Mouse (Mus musculus): ENCODE measurements around the gene Lypd6b.

Lypd6b gene

DNA sequence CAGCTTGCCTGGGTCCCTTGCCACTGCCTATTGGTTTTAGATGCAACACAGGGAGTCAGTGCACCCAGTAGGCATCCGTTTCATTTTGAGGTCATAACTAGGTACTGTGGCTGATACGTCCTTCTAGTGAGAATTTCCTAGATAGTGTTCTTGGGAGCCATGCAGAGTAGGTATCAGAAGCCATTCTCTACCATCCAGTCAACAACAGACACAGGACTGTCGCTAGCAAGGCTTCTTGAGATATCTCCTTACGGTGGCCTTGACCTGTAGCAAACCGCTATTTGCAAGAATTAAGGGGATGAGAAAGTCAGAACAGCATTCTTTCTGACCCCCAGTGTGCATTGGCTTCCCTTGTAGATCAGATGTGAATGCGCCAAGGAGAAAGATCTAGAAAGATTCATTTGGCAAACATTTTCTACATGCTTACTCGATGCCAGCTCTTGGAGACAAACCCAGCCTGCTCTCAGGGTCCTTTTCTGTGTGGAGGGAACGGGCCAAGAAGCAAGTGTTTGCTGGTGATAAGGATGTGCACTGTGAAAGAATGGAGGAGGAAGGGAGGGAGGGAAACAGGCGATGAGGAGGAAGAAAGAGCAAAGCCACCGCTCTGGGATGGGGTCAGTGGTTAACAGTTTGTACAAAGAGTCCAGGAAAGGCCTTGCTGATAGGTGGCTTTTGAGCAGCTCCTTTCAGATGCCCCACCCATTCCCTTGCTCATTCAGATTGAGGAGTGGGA lies 82.5 kb downstream of the Lypd6b start:
- TF ChIP-seq CTCF (conservative IDR thresholded peaks at IDR 0.05; ENCODE audit: low read length) (no peak), POU5F1 (IDR thresholded peaks at IDR 0.05; ENCODE audit: borderline replicate concordance, low read length) (no peak), NANOG (IDR thresholded peaks at IDR 0.05; ENCODE audit: borderline replicate concordance, low read length) (no peak)
- H3K4me3 ChIP-seq (replicated peaks; ENCODE audit: low read length): no peak overlapping the region
- peaks cover 3% of the 10 kb centered on the region; the same call in 1 of the 2 replicates for H3K9me3 ChIP-seq (ENCODE audit: low read length)

DNA sequence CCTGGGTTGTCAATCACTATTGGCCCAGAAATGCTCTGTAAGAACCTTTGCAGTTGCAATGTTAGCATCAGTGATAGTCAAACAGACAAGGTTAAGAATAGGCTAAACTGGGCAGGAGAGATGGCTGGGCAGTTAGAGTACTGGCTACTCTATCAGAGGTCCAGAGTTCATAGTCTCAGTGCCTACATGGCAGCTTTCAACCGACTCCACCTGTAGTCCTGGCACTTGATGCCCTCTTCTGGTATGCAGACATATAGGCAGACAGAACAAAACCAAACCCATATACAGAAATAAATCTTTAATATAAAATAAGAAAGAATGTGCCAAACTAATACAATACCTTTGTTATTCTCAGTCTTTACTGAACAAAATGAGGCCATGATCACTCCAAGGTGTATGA lies 83.5 kb downstream of the Lypd6b start:
- no peak for TF ChIP-seq NANOG (IDR thresholded peaks at IDR 0.05; ENCODE audit: borderline replicate concordance, low read length)
- no peak for TF ChIP-seq POU5F1 (IDR thresholded peaks at IDR 0.05; ENCODE audit: borderline replicate concordance, low read length)
- TF ChIP-seq CTCF (conservative IDR thresholded peaks at IDR 0.05; ENCODE audit: low read length): no peak

More for the DNA sequence above, 82.5 kb downstream of the Lypd6b start:
- Histone ChIP-seq H3K27me3 (ENCODE audit: insufficient read depth, low read length) (no peaks in the 10 kb centered on the region), H3K4me1 (replicated peaks; ENCODE audit: low read depth, low read length) (0 out of 2 replicates have a peak, but pooled peaks cover 3% of the 10 kb centered on the region), H3K36me3 (ENCODE audit: insufficient read depth, low read length) (no peaks in the 10 kb centered on the region)

DNA sequence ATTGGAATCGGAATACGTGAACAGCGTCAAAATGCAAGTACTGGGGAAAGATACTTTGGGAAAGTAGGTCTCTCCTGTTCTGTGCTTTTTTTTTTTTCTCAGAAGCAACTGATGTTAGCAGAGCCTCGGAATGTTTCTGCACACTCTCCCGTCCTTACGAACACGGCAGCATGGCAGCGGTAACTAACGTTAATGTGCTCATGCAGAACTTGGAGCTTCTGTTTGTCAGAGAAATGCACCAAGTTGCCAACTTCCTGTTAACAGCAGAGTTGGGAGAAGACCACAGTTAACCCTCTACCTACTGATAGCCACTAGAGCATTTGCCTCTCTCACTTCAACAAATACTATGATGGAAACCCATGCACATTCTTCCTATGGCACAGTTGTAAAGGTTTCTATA lies 93.0 kb downstream of the Lypd6b start:
- Histone ChIP-seq H3K4me3 (replicated peaks; ENCODE audit: low read length) (no peak overlapping the region), H3K36me3 (ENCODE audit: insufficient read depth, low read length) (no peaks in the 10 kb centered on the region), H3K9me3 (ENCODE audit: low read length) (no peaks in the 10 kb centered on the region), H3K27me3 (ENCODE audit: insufficient read depth, low read length) (no peaks in the 10 kb centered on the region), H3K4me1 (replicated peaks; ENCODE audit: low read depth, low read length) (peaks cover 34% of the 10 kb centered on the region)
- no peak for TF ChIP-seq POU5F1 (IDR thresholded peaks at IDR 0.05; ENCODE audit: borderline replicate concordance, low read length)
- TF ChIP-seq NANOG (IDR thresholded peaks at IDR 0.05; ENCODE audit: borderline replicate concordance, low read length): no peak
- TF ChIP-seq CTCF (conservative IDR thresholded peaks at IDR 0.05; ENCODE audit: low read length): no peak

More for the DNA sequence above, 83.5 kb downstream of the Lypd6b start:
- no peak overlapping the region for H3K4me3 ChIP-seq (replicated peaks; ENCODE audit: low read length)
- peaks cover 3% of the 10 kb centered on the region; the same call in 1 of the 2 replicates for H3K9me3 ChIP-seq (ENCODE audit: low read length)
- 0 out of 2 replicates have a peak, but pooled peaks cover 3% of the 10 kb centered on the region for H3K4me1 ChIP-seq (replicated peaks; ENCODE audit: low read depth, low read length)
- H3K36me3 ChIP-seq (ENCODE audit: insufficient read depth, low read length): no peaks in the 10 kb centered on the region
- H3K27me3 ChIP-seq (ENCODE audit: insufficient read depth, low read length): no peaks in the 10 kb centered on the region

DNA sequence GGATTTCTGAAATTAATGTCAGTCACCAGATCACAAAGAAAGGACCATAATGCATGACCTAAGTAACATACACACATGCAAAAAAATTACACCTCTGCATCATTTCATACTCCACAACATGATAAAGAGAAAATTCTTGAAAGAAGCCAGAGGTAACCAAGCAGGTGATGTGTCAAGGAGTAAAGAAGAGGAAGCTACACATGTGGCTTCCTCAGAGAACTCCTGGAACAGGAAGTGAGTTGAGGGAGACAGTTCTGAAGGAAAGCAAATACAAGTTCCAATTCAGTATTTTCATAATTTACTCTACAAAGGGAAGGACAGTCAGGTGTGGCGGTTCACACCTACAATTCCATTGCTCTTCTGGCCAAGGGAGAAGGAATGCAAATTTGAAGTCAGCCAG lies 93.5 kb downstream of the Lypd6b start:
- TF ChIP-seq POU5F1 (IDR thresholded peaks at IDR 0.05; ENCODE audit: borderline replicate concordance, low read length) (no peak), CTCF (conservative IDR thresholded peaks at IDR 0.05; ENCODE audit: low read length) (no peak), NANOG (IDR thresholded peaks at IDR 0.05; ENCODE audit: borderline replicate concordance, low read length) (no peak)
- Histone ChIP-seq H3K4me3 (replicated peaks; ENCODE audit: low read length) (no peak overlapping the region), H3K36me3 (ENCODE audit: insufficient read depth, low read length) (no peaks in the 10 kb centered on the region)

DNA sequence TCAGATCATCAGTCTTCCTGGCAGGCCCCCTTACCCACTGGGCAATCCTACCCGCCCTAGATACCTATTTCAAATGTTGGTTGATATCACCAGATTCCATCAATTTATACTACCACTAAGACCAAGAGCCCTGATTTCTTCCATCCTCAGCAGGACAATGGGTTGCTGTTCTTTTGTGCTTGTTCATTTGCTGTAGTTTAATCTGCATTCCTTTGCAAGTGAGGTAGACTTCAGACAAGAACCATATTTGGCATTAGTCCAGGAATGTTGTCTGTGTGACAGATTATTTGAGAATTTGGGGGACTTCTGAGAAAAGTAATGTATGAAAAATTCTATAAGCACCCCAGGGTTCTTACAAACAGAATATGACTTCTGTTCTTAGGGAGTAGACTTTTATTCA lies 95.0 kb downstream of the Lypd6b start:
- Histone ChIP-seq H3K9me3 (ENCODE audit: low read length) (no peaks in the 10 kb centered on the region), H3K27me3 (ENCODE audit: insufficient read depth, low read length) (no peaks in the 10 kb centered on the region), H3K4me3 (replicated peaks; ENCODE audit: low read length) (no peak overlapping the region), H3K36me3 (ENCODE audit: insufficient read depth, low read length) (no peaks in the 10 kb centered on the region), H3K4me1 (replicated peaks; ENCODE audit: low read depth, low read length) (peaks cover 41% of the 10 kb centered on the region)
- TF ChIP-seq NANOG (IDR thresholded peaks at IDR 0.05; ENCODE audit: borderline replicate concordance, low read length) (no peak), CTCF (conservative IDR thresholded peaks at IDR 0.05; ENCODE audit: low read length) (no peak), POU5F1 (IDR thresholded peaks at IDR 0.05; ENCODE audit: borderline replicate concordance, low read length) (no peak)

More for the DNA sequence above, 93.5 kb downstream of the Lypd6b start:
- Histone ChIP-seq H3K9me3 (ENCODE audit: low read length) (no peaks in the 10 kb centered on the region), H3K27me3 (ENCODE audit: insufficient read depth, low read length) (no peaks in the 10 kb centered on the region), H3K4me1 (replicated peaks; ENCODE audit: low read depth, low read length) (peaks cover 34% of the 10 kb centered on the region)

DNA sequence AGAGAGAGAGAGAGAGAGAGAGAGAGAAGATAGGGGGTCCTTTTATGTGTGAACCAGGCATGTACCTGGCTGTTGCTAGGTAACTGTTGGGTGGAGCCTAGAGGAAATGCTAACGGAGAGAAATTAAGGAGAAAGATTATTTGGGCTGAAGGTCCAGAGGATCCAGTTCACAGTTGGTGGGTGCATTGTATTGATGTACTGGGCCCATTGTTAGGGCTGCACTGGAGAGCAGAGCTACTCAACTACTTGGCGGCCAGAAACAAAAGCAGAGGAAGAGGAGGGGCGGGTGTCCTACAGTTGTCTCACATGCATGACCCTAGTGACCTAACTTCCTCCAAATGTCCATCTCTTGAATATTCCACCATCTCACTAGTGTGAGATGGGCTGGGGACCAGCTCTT lies 96.5 kb downstream of the Lypd6b start:
- Histone ChIP-seq H3K9me3 (ENCODE audit: low read length) (no peaks in the 10 kb centered on the region), H3K27me3 (ENCODE audit: insufficient read depth, low read length) (no peaks in the 10 kb centered on the region), H3K4me3 (replicated peaks; ENCODE audit: low read length) (no peak overlapping the region)

DNA sequence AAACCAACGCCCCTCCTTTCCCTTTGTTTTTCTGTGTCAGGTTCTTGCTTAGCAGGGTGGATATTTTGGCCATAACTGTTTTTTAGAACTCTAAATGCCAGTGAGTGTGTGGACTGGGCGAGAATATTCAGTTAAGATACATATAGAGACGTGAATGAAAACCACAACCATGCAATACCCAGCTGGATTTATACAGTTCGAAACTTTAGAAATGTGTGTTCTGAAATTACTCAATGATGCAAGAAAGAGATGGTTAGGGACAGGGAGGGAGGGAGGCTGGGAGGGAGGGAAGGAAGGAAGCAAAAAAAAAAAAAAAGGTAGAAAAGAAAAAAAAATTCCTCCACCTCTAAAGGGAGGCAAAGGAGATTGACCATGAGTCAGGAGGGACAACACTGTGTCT lies 98.7 kb downstream of the Lypd6b start:
- Histone ChIP-seq H3K27me3 (ENCODE audit: insufficient read depth, low read length) (no peaks in the 10 kb centered on the region), H3K4me1 (replicated peaks; ENCODE audit: low read depth, low read length) (peaks cover 43% of the 10 kb centered on the region), H3K36me3 (ENCODE audit: insufficient read depth, low read length) (no peaks in the 10 kb centered on the region), H3K9me3 (ENCODE audit: low read length) (no peaks in the 10 kb centered on the region), H3K4me3 (replicated peaks; ENCODE audit: low read length) (no peak overlapping the region)
- TF ChIP-seq CTCF (conservative IDR thresholded peaks at IDR 0.05; ENCODE audit: low read length) (no peak), NANOG (IDR thresholded peaks at IDR 0.05; ENCODE audit: borderline replicate concordance, low read length) (no peak), POU5F1 (IDR thresholded peaks at IDR 0.05; ENCODE audit: borderline replicate concordance, low read length) (no peak)

More for the DNA sequence above, 96.5 kb downstream of the Lypd6b start:
- TF ChIP-seq CTCF (conservative IDR thresholded peaks at IDR 0.05; ENCODE audit: low read length): no peak
- peak; percentile 56; the same call in 1 of the 2 replicates for TF ChIP-seq NANOG (IDR thresholded peaks at IDR 0.05; ENCODE audit: borderline replicate concordance, low read length)
- Histone ChIP-seq H3K36me3 (ENCODE audit: insufficient read depth, low read length) (no peaks in the 10 kb centered on the region), H3K4me1 (replicated peaks; ENCODE audit: low read depth, low read length) (peaks cover 43% of the 10 kb centered on the region)

DNA sequence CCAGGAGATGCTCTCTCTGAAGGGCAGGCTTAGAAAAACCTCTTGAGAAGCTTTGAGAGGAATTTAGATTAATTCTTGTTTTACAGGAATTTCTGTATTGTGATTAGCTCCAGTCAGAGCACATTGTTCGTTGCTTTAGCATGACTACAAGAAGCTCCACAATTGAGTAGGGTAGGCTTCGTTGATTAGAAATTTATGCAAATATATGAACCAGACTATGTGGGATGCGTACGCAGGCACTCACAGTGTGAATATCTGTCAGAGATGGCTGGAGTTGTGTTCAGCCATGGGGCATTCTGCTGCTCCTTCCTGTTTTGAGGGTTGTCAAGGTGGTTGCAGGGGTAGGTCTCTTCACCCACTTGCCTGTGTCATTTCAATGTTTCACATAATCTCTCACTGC lies 100.9 kb downstream of the Lypd6b start:
- TF ChIP-seq CTCF (conservative IDR thresholded peaks at IDR 0.05; ENCODE audit: low read length) (no peak), POU5F1 (IDR thresholded peaks at IDR 0.05; ENCODE audit: borderline replicate concordance, low read length) (no peak), NANOG (IDR thresholded peaks at IDR 0.05; ENCODE audit: borderline replicate concordance, low read length) (no peak)
- H3K27me3 ChIP-seq (ENCODE audit: insufficient read depth, low read length): no peaks in the 10 kb centered on the region
- H3K4me1 ChIP-seq (replicated peaks; ENCODE audit: low read depth, low read length): peaks cover 32% of the 10 kb centered on the region

More for the DNA sequence above, 100.9 kb downstream of the Lypd6b start:
- Histone ChIP-seq H3K9me3 (ENCODE audit: low read length) (no peaks in the 10 kb centered on the region), H3K36me3 (ENCODE audit: insufficient read depth, low read length) (no peaks in the 10 kb centered on the region), H3K4me3 (replicated peaks; ENCODE audit: low read length) (no peak overlapping the region)
